8 mouse cellular contexts compared by ENCODE assay signal in genomic region chr14:51884031-51884544, GRCm38 (mm10). TPM values are rescaled to one million over a fixed set of nuclear protein-coding genes. Genes with fewer than 3 reads are reported as not detected.
DNase-seq lines count a peak whose midpoint lies in the region; ATAC-seq lines count a peak whose summit lies in the region.

No protein-coding gene starts in this region.

- H3K9me3 ChIP-seq in lung, embryonic 15.5 days: no peaks in the 10 kb centered on the region
- no peaks in the 10 kb centered on the region for H3K9me3 ChIP-seq in embryonic facial prominence, embryonic 12.5 days
- no peaks in the 10 kb centered on the region for H3K9me3 ChIP-seq in limb, embryonic 12.5 days
- H3K9me3 ChIP-seq in stomach, embryonic 14.5 days (ENCODE audit: control insufficient read depth, low read depth, low read length): no peaks in the 10 kb centered on the region

- ATAC-seq in lung, embryonic 15.5 days (ENCODE audit: borderline replicate concordance, extremely low read depth, low FRiP score, low TSS enrichment): peak; percentile 50
- ATAC-seq in embryonic facial prominence, embryonic 12.5 days (ENCODE audit: insufficient number of reproducible peaks, insufficient read depth, low FRiP score, low TSS enrichment): peak; percentile 44
- ATAC-seq in limb, embryonic 12.5 days (ENCODE audit: insufficient number of reproducible peaks, insufficient read depth, low FRiP score, low TSS enrichment, low read depth): peak; percentile 26
- peak; percentile 39 for ATAC-seq in stomach, embryonic 14.5 days (ENCODE audit: insufficient number of reproducible peaks, insufficient read depth, low FRiP score, low read depth)
- ATAC-seq in activated CD4-positive, CD25-positive, alpha-beta regulatory T cell, adult 4 months: no peak
- no peak for ATAC-seq in monocyte, adult 5-6 weeks (replicated peaks; ENCODE audit: insufficient number of reproducible peaks, low FRiP score, low TSS enrichment, poor library complexity, severe bottlenecking)

- peak overlapping the region; percentile 54 for H3K9ac ChIP-seq in lung, embryonic 15.5 days
- peak overlapping the region; percentile 40 for H3K9ac ChIP-seq in embryonic facial prominence, embryonic 12.5 days
- H3K9ac ChIP-seq in limb, embryonic 12.5 days (replicated peaks): peak overlapping the region; percentile 70; the same call in 1 of the 2 replicates
- H3K9ac ChIP-seq in stomach, embryonic 14.5 days (replicated peaks; ENCODE audit: low read depth, low read length): no peak overlapping the region

- H3K27me3 ChIP-seq in lung, embryonic 15.5 days: no peaks in the 10 kb centered on the region
- H3K27me3 ChIP-seq in embryonic facial prominence, embryonic 12.5 days: no peaks in the 10 kb centered on the region
- H3K27me3 ChIP-seq in limb, embryonic 12.5 days: no peaks in the 10 kb centered on the region
- H3K27me3 ChIP-seq in stomach, embryonic 14.5 days (ENCODE audit: control insufficient read depth, insufficient read depth, low read length): no peaks in the 10 kb centered on the region

- peak overlapping the region; percentile 74 for H3K4me2 ChIP-seq in lung, embryonic 15.5 days
- peak overlapping the region; percentile 80 for H3K4me2 ChIP-seq in embryonic facial prominence, embryonic 12.5 days (replicated peaks)
- peak overlapping the region; percentile 84 for H3K4me2 ChIP-seq in limb, embryonic 12.5 days
- peak overlapping the region; percentile 85 for H3K4me2 ChIP-seq in stomach, embryonic 14.5 days (replicated peaks; ENCODE audit: low read depth, low read length)

- 1% methylated on average over 14 of the region's 14 CpGs for WGBS in lung, embryonic 15.5 days
- 1% methylated on average over 14 of the region's 14 CpGs for WGBS in embryonic facial prominence, embryonic 12.5 days
- WGBS in limb, embryonic 12.5 days: 3% methylated on average over 14 of the region's 14 CpGs
- WGBS in stomach, embryonic 14.5 days: under 1% methylated on average over 14 of the region's 14 CpGs

- peak overlapping the region; percentile 55 for H3K4me3 ChIP-seq in lung, embryonic 15.5 days
- peak overlapping the region; percentile 54 for H3K4me3 ChIP-seq in embryonic facial prominence, embryonic 12.5 days
- peak overlapping the region; percentile 74 for H3K4me3 ChIP-seq in limb, embryonic 12.5 days (replicated peaks)
- peak overlapping the region; percentile 65 for H3K4me3 ChIP-seq in stomach, embryonic 14.5 days (ENCODE audit: low read depth, low read length)

- peak overlapping the region; percentile 73 for H3K27ac ChIP-seq in lung, embryonic 15.5 days
- peak overlapping the region; percentile 90 for H3K27ac ChIP-seq in embryonic facial prominence, embryonic 12.5 days
- peak overlapping the region; percentile 86 for H3K27ac ChIP-seq in limb, embryonic 12.5 days
- peak overlapping the region; percentile 75 for H3K27ac ChIP-seq in stomach, embryonic 14.5 days (ENCODE audit: low read length)

- peaks cover 24% of the 10 kb centered on the region for H3K36me3 ChIP-seq in lung, embryonic 15.5 days
- H3K36me3 ChIP-seq in embryonic facial prominence, embryonic 12.5 days: peaks cover 23% of the 10 kb centered on the region
- H3K36me3 ChIP-seq in limb, embryonic 12.5 days: peaks cover 26% of the 10 kb centered on the region
- H3K36me3 ChIP-seq in stomach, embryonic 14.5 days (ENCODE audit: control insufficient read depth, insufficient read depth, low read length): peaks cover 18% of the 10 kb centered on the region; the same call in 1 of the 2 replicates

- peaks cover 14% of the 10 kb centered on the region for H3K4me1 ChIP-seq in lung, embryonic 15.5 days
- peaks cover 9% of the 10 kb centered on the region for H3K4me1 ChIP-seq in embryonic facial prominence, embryonic 12.5 days
- H3K4me1 ChIP-seq in limb, embryonic 12.5 days (replicated peaks): peaks cover 12% of the 10 kb centered on the region
- H3K4me1 ChIP-seq in stomach, embryonic 14.5 days (ENCODE audit: control insufficient read depth, insufficient read depth, low read length): peaks cover 10% of the 10 kb centered on the region

- no peak for DNase-seq in lung, postnatal 10 days
- DNase-seq in frontal cortex, postnatal 25 days (ENCODE audit: low spot score in 2 of 2): no peak

RNA-seq across cellular contexts. Expression of gene Mettl17, which starts 0.6 kb away (rescaled TPM):
- 40.0 and 40.1 TPM in 2 replicates for polyA plus RNA-seq in lung, embryonic 15.5 days (2015; fragmentation: Nextera tagmentation; extraction: Ambion mirVana)
- 55.5 and 56.8 TPM in 2 replicates for polyA plus RNA-seq in embryonic facial prominence, embryonic 12.5 days (2016; fragmentation: Nextera tagmentation; extraction: Ambion mirVana)
- 59.9 and 64.0 TPM in 2 replicates for polyA plus RNA-seq in limb, embryonic 12.5 days (2016; fragmentation: Nextera tagmentation; extraction: Ambion mirVana)
- 56.3 and 63.4 TPM in 2 replicates for polyA plus RNA-seq in stomach, embryonic 14.5 days (2014; fragmentation: Nextera tagmentation; extraction: Ambion mirVana)
- 10 to 100 TPM; 35.7 to 44.6 TPM for polyA plus RNA-seq in activated CD4-positive, CD25-positive, alpha-beta regulatory T cell, adult 4 months (2017; shearing (Covaris generic))
- 16.1 to 24.4 TPM (median 21.4 TPM) in 3 replicates for total RNA-seq in monocyte, adult 5-6 weeks (2017)

RNA-seq across cellular contexts. Expression of gene Slc39a2, which starts 8.6 kb away (rescaled TPM):
- polyA plus RNA-seq in lung, embryonic 15.5 days (2015; fragmentation: Nextera tagmentation; extraction: Ambion mirVana): 0.34 and 0.38 TPM in 2 replicates
- 1.4 and 1.5 TPM in 2 replicates for polyA plus RNA-seq in embryonic facial prominence, embryonic 12.5 days (2016; fragmentation: Nextera tagmentation; extraction: Ambion mirVana)
- 0.48 and 0.74 TPM in 2 replicates for polyA plus RNA-seq in limb, embryonic 12.5 days (2016; fragmentation: Nextera tagmentation; extraction: Ambion mirVana)
- 0.30 and 0.55 TPM in 2 replicates for polyA plus RNA-seq in stomach, embryonic 14.5 days (2014; fragmentation: Nextera tagmentation; extraction: Ambion mirVana)
- under 1 TPM in 1 of 2 experiments, not detected in 1; 0.70 TPM for polyA plus RNA-seq in activated CD4-positive, CD25-positive, alpha-beta regulatory T cell, adult 4 months (2017; shearing (Covaris generic))
- not detected in 3 replicates for total RNA-seq in monocyte, adult 5-6 weeks (2017)

RNA-seq across cellular contexts. Expression of gene Ndrg2, which starts 29.9 kb away (rescaled TPM):
- polyA plus RNA-seq in lung, embryonic 15.5 days (2015; fragmentation: Nextera tagmentation; extraction: Ambion mirVana): 60.6 and 63.7 TPM in 2 replicates
- polyA plus RNA-seq in embryonic facial prominence, embryonic 12.5 days (2016; fragmentation: Nextera tagmentation; extraction: Ambion mirVana): 30.9 and 37.1 TPM in 2 replicates
- polyA plus RNA-seq in limb, embryonic 12.5 days (2016; fragmentation: Nextera tagmentation; extraction: Ambion mirVana): 35.4 and 35.7 TPM in 2 replicates
- 54.6 and 59.3 TPM in 2 replicates for polyA plus RNA-seq in stomach, embryonic 14.5 days (2014; fragmentation: Nextera tagmentation; extraction: Ambion mirVana)
- polyA plus RNA-seq in activated CD4-positive, CD25-positive, alpha-beta regulatory T cell, adult 4 months (2017; shearing (Covaris generic)): 10 to 100 TPM; 16.2 to 18.5 TPM
- total RNA-seq in monocyte, adult 5-6 weeks (2017): 0.43 to 9.4 TPM (median 1.3 TPM) in 3 replicates

RNA-seq across cellular contexts. Expression of gene Ear6, which starts 30.6 kb away (rescaled TPM):
- polyA plus RNA-seq in lung, embryonic 15.5 days (2015; fragmentation: Nextera tagmentation; extraction: Ambion mirVana): not detected in 2 replicates
- polyA plus RNA-seq in embryonic facial prominence, embryonic 12.5 days (2016; fragmentation: Nextera tagmentation; extraction: Ambion mirVana): not detected in 2 replicates
- not detected in 2 replicates for polyA plus RNA-seq in limb, embryonic 12.5 days (2016; fragmentation: Nextera tagmentation; extraction: Ambion mirVana)
- polyA plus RNA-seq in stomach, embryonic 14.5 days (2014; fragmentation: Nextera tagmentation; extraction: Ambion mirVana): not detected in 2 replicates
- not detected for polyA plus RNA-seq in activated CD4-positive, CD25-positive, alpha-beta regulatory T cell, adult 4 months (2017; shearing (Covaris generic))
- total RNA-seq in monocyte, adult 5-6 weeks (2017): 2.9 TPM in 1 of 3 replicates, not detected in the others

RNA-seq across cellular contexts. Expression of gene Tppp2, which starts 34.1 kb away (rescaled TPM):
- polyA plus RNA-seq in lung, embryonic 15.5 days (2015; fragmentation: Nextera tagmentation; extraction: Ambion mirVana): not detected in 2 replicates
- not detected in 2 replicates for polyA plus RNA-seq in embryonic facial prominence, embryonic 12.5 days (2016; fragmentation: Nextera tagmentation; extraction: Ambion mirVana)
- polyA plus RNA-seq in limb, embryonic 12.5 days (2016; fragmentation: Nextera tagmentation; extraction: Ambion mirVana): not detected in 2 replicates
- polyA plus RNA-seq in stomach, embryonic 14.5 days (2014; fragmentation: Nextera tagmentation; extraction: Ambion mirVana): not detected in 2 replicates
- not detected for polyA plus RNA-seq in activated CD4-positive, CD25-positive, alpha-beta regulatory T cell, adult 4 months (2017; shearing (Covaris generic))
- 2.5 TPM in 1 of 3 replicates, not detected in the others for total RNA-seq in monocyte, adult 5-6 weeks (2017)

Comparison
In these comparisons a context has a peak if more than half of its experiments do, and no peak if none do; other contexts are left out.
1. ATAC-seq: peak in lung, embryonic 15.5 days (single experiment), embryonic facial prominence, embryonic 12.5 days (single experiment), limb, embryonic 12.5 days (single experiment) and stomach, embryonic 14.5 days (single experiment); none in activated CD4-positive, CD25-positive, alpha-beta regulatory T cell, adult 4 months (single experiment) and monocyte, adult 5-6 weeks (single experiment).
2. Peak in every context shown above with its lines, with median percentiles within 50 percentile points of each other: H3K27ac ChIP-seq, H3K4me2 ChIP-seq and H3K4me3 ChIP-seq.